Mouse (Mus musculus) right cerebral cortex, adult 18-20 months (tissue): ENCODE measurements around the gene Chd1l.

Source experiments
- DNase-seq: peaks from one replicate; pipeline ENCODE4 v3.0.0; 2022; ENCODE audit warnings: mixed read lengths

Gene Chd1l

GRCm38 (mm10) chr3:97617091-97617825 is 7.3 kb upstream of the Chd1l start:
- no peak for DNase-seq

- DNase-seq, result no peak
These were observed 5.9 kb upstream of the Chd1l start for GRCm38 (mm10) chr3:97615933-97616332.

GRCm38 (mm10) chr3:97615154-97615553 is 5.2 kb upstream of the Chd1l start:
- DNase-seq, result no peak

- no peak for DNase-seq
These were observed 1.0 kb upstream of the Chd1l start for GRCm38 (mm10) chr3:97611021-97611420.

GRCm38 (mm10) chr3:97609201-97609844 is 680 bp downstream of the Chd1l start:
- no peak for DNase-seq

DNA sequence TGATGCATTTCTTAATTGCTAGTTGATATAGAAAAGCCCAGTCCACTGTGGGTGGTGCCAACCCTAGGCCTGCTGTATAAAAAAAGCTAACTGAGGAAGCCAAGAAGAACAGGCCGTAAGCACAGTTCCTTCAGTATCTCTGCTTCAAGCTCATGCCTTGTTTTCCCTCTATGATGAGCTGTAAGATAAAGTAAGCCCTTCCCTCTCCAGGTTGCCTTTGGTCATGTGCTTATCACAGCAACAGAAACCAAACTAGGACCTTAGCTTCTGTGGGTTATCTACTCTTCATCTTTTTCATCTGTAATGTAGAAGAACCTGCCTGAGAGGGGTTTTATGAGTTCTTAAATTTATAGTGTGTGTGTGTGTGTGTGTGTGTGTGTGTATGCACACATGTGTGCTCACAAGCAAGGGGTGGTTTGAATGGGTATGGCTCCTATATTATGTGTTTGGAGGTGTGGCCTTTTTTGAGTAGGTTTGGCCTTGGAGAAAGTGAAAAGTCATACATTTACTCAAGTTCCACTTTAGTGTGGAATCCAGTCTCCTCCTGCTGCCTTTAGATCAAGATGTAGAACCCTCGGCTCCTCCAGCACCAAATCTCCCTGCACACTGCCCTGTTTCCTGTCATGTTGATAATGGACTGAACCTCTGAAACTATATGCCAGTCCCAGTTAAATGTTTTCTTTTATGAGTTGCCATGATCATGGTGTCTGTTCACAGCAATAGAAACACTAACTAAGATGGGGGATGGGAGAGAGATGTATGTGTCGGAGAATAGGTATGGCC is 9.8 kb downstream of the Chd1l start:
- DNase-seq, result no peak

DNA sequence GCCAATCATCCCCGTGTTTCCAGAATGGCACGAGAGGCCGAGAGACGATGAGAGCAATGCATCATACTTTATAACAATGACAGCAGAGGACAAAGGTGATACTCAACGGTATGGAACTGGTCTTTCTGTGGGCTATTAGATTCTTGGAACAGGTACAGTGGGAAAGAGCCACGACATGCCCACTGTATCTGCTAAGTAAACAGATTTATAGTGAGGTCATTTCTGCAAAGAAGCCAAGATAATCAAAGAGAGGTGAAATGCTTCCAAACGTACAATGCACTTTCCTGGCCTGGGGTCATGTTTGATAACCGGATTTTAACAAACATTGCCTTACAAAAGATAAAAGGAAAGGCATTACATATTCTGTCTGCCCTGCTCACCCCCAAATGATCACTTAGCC is 13.2 kb downstream of the Chd1l start:
- DNase-seq, result no peak

- DNase-seq, result no peak
These were observed 14.9 kb downstream of the Chd1l start for GRCm38 (mm10) chr3:97595066-97595465.

DNA sequence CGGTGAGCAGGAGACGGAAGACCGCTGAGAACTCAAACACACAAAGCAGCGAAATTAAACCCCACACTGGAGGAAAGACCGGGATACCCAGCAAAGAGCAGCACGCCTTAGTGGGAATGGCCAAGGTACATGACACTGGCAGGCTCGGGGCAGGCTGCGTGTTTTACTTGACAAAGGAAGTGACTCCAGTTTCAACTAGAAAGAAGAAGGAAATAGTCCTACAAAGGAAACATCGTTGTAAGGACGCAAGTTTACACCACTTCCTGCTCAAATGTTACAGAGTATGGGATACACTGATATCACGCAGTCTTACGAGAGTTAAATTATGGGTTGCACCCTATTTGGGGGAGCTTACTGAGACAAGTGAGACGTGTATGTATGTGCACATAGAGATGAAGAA is 15.9 kb downstream of the Chd1l start:
- DNase-seq, result no peak

DNA sequence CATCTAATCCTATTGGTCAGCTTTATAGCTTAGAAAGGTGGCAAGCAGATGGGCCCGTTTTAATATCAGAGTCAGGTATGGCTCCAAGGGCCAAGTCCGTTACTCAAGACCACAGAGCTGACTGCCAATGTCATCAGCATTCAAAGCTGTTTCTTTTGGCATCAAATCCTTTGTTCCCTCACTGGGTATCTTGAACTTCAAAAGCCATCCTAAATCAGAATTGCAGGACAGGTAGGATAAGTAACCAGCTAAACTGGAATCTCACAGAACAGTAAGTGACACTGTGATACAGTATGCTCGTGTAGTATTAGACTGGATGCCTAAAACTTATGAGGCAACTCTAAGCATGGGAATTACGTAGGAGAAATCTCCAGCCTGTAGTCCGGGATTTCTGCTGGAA is 16.9 kb downstream of the Chd1l start:
- DNase-seq, result no peak

- no peak for DNase-seq
These were observed 19.3 kb downstream of the Chd1l start for GRCm38 (mm10) chr3:97590699-97591098.

DNA sequence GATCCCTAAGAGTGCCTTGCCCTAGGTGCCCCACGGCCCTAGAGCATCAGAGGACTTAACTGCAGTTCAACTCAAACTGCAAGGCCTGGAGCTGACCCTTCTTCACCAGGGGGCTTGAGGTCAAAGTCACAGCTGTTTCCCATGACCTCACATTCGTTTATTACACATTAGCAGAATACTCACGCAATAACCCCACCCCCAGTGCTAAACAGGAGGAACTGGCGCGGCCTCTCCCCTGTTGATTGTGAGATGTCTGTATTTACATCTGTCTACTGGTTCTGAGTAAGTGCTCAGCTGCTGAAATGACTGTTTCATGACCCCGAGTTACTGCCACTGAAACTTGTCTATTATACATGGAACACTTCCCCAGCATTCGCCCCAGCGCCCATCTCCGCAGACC is 22.3 kb downstream of the Chd1l start:
- no peak for DNase-seq

DNA sequence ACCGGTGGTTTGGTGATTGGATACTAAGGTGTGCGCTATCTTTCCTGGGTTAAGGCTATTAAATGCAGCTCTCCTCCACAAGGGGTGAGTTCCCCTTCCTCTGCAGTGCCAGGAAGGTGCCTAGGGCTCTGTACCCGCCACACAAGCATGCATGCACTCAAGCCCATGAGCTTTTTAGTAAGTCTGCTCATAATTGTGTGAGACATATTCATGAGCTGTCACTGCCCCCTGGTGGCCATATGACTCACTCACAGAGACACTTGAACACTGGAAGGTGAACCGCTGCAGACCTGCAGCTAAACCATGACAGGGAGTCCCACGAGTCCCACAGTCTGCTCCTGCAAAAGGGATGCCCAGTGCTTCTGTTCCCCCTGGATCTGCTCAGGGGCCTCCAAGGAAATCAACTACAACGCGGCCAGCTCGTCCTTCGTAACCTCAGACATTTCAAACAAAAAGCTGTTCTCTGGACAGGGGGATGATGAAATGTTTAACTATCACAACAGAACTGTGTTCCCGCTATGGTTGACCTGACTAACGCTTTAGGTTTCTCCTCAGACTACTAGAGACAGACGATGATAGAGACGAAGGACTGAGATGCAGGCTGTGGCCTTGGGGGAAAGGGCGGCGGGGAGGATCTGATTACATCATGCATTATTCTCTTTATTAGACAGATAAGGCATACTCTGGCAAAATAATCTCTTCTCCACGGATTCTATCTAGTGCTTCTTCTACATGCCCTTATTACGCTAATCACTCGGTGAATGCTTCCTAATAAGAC is 24.4 kb downstream of the Chd1l start:
- DNase-seq, result peak; percentile 83

DNA sequence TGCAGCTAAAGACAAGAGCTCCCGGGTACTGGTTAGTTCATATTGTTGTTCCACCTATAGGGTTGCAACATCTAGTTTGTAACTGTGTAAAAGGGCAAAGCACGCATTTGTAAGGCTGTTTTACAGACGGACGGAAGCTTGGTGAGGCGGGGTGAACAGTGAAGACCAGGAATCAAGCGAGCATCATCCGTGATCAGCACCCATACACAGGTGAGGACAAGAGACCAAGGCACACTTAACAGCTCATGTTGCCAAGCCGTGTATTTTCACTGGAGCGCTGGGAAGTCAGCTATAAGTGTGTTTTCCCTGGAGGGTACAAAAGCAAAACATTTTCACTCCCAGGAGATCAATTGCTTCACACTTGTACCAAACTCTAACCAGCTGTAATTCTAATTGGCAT is 36.2 kb downstream of the Chd1l start:
- DNase-seq, result no peak

DNA sequence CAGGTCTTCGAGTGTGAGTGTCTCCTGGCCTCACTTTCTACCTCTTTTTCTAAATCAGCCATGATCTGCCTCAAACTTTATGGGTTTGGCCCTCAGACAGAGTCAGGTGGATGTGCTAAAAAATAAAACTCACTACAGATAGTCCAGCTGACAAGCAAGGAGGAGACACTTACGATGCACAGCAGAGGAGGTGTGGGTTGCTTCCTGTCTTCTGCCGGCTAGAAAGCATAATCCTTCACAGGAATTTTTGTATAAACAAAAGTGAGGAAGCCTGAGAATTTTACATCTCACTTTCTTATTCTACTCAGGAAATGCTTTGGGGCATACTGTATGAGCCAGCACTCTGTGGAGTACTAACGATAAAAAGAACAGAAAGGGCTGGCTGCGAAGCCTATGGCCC is 45.4 kb downstream of the Chd1l start:
- DNase-seq, result no peak

GRCm38 (mm10) chr3:97558554-97558953 is 51.4 kb downstream of the Chd1l start:
- DNase-seq, result no peak

DNA sequence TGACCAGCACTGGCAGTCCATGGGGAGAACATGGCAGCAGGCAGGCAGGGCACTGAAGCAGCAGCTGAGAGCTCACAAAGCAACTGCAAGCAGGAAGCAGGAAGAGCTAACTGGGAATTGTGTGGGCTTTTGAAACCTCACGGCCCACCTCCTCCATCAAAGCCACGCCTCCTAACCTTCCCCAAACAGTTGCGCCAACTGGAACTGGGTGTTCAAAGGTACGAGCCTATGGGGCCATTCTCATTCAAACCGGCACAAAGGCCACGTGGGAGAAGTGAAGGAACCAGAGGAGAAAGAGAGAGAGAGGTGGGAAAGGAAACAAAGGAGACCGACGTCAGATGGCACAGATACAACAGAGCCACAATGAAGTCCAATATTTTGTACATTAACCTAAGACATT is 63.8 kb downstream of the Chd1l start:
- no peak for DNase-seq

- no peak for DNase-seq
These were observed 69.8 kb downstream of the Chd1l start for GRCm38 (mm10) chr3:97540171-97540570.

DNA sequence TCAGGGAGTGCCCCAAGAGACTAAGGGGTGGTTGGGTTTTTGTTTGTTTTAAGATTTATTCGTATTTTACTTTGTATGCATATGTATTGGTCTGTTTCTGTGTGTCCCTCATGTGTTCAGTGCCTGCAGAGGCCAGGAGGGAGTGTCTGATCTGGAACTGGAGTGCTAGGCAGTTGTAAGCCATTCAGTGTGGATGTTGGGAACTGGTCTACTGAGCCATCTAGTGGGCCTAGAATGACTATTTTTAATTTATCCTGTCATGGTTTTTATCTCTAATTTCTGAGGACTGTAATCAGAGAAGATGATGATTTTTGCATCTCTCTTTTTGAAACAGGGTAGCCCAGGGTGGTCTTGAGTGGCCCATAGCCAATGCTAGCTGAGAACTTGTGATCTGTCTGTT is 71.4 kb downstream of the Chd1l start:
- DNase-seq, result no peak

GRCm38 (mm10) chr3:97537006-97537405 is 73.0 kb downstream of the Chd1l start:
- DNase-seq, result no peak

DNA sequence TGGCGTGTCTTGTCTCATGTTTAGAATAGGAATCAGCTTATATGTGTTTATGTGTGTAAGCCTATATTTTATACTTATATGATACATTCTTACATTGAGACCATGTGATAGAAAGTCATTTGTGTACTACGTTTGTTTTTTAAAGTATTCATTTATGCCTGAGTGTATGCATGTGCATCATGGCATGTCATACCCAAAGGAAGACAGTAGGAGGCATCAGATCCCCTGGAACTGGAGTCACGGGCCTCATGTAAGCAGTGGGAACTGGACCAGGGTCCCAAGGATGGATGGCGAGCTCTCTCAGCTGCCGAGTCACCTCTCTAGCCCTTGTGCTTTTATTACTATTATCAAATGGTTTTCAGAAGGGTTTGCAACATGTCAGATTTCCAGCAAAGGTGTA is 74.3 kb downstream of the Chd1l start:
- DNase-seq, result no peak

GRCm38 (mm10) chr3:97525458-97525857 is 84.5 kb downstream of the Chd1l start:
- no peak for DNase-seq

DNA sequence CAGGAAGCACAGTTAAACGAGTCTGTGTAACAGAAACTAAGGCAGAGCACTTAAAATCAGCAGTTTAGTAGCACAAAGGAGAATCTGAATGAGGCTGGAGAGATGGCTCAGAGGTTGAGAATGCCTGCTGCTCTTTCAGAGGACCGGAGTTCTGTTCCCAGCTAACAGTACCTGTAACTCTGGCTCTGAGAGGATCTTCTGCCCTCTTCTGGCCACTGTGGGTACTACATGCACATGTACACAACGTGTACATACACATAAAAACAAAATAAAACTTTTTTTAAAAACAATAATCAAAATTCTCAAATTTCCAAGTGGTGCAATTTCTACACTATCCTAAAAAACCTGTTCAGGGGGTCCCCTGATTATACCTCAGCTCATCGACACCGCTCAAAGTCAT is 85.2 kb downstream of the Chd1l start:
- no peak for DNase-seq
